Mouse (Mus musculus) lung, postnatal 0 days (tissue): ENCODE data around the gene H2afy.

Experiments
- CTCF ChIP-seq: IDR thresholded peaks from 2 replicates; pipeline ENCODE4 v1.5.1; 2016; ENCODE audit warnings: antibody characterized with exemption, mild to moderate bottlenecking
- EP300 ChIP-seq: IDR thresholded peaks from 2 replicates; pipeline ENCODE4 v1.6.1; 2016; ENCODE audit warnings: antibody characterized with exemption, mild to moderate bottlenecking, control low read depth

GRCm38 (mm10) chr13:56176310-56176709 is 40.1 kb upstream of the H2afy start:
- TF ChIP-seq CTCF: no peak
- TF ChIP-seq EP300: no peak
